Mouse (Mus musculus) kidney, embryonic 16.5 days (tissue): ENCODE results near the gene Spout1. TPM values are rescaled to one million over a fixed set of nuclear protein-coding genes. Genes with fewer than 3 reads are reported as not detected.

ENCODE experiments used
- ATAC-seq: fragments of 200-750 bp; cut with Nextera tagmentation; 2 replicates; pipeline ENCODE4 v1.8.0; 2017; ENCODE audit warnings: moderate TSS enrichment; ENCODE audit not compliant: low FRiP score, low TSS enrichment
- H3K27ac ChIP-seq: fragments of 300-500 bp; sonication (generic); 2 replicates; pipeline ENCODE4 v1.5.1; 2014; ENCODE audit warnings: low read length
- H3K27me3 ChIP-seq: fragments of 300-500 bp; sonication (generic); 2 replicates; pipeline ENCODE4 v1.6.1; 2014; ENCODE audit warnings: low read length, control low read depth, mixed read lengths; ENCODE audit not compliant: insufficient read depth
- H3K36me3 ChIP-seq: fragments of 300-500 bp; sonication (generic); 2 replicates; pipeline ENCODE4 v1.6.1; 2014; ENCODE audit warnings: low read length, control low read depth, mixed read lengths; ENCODE audit not compliant: insufficient read depth
- H3K4me1 ChIP-seq: fragments of 300-500 bp; sonication (generic); 2 replicates; pipeline ENCODE4 v1.6.1; 2014; ENCODE audit warnings: low read length, control low read depth, mixed read lengths; ENCODE audit not compliant: insufficient read depth
- H3K4me2 ChIP-seq: fragments of 300-500 bp; sonication (generic); replicated peaks from 2 replicates; pipeline ENCODE4 v1.6.1; 2014; ENCODE audit warnings: low read depth, low read length
- H3K4me3 ChIP-seq: fragments of 300-500 bp; sonication (generic); 2 replicates; pipeline ENCODE4 v1.5.1; 2014; ENCODE audit warnings: mild to moderate bottlenecking, low read length
- H3K9ac ChIP-seq: fragments of 300-500 bp; sonication (generic); replicated peaks from 2 replicates; pipeline ENCODE4 v1.6.1; 2014; ENCODE audit warnings: low read length
- H3K9me3 ChIP-seq: fragments of 300-500 bp; sonication (generic); 2 replicates; pipeline ENCODE4 v1.6.1; 2016; ENCODE audit warnings: low read length, control low read depth
- WGBS: fragments of 180-500 bp; shearing (Covaris S2); extraction: QIAGEN DNeasy Blood & Tissue Kit; methylation state at CpG from one replicate; pipeline ENCODE4 v1.1.7; 2014; 5-methylcytosine and 5-hydroxymethylcytosine counted together
- polyA plus RNA-seq: library from polyadenylated mRNA; unstranded; fragments of >200 nt; fragmentation: Nextera tagmentation; extraction: Ambion mirVana; gene quantifications from 2 replicates; pipeline ENCODE4 v1.2.1, GENCODE M21; 2015

Gene Spout1
- 83.5 and 93.2 TPM in 2 replicates for polyA plus RNA-seq

GRCm38 (mm10) chr2:30177700-30178675 lies at the start of gene Spout1:
Gene Spout1, minus strand, starts transcription at chr2:30178459.
- Histone ChIP-seq H3K36me3 (peaks cover 37% of the 10 kb centered on the region), H3K27me3 (no peaks in the 10 kb centered on the region), H3K9ac (peak within 1 kb of the TSS; percentile 88), H3K9me3 (peaks cover 5% of the 10 kb centered on the region; the same call in 1 of the 2 replicates), H3K27ac (peak within 1 kb of the TSS; percentile 53; the same call in 1 of the 2 replicates), H3K4me1 (peaks cover 10% of the 10 kb centered on the region), H3K4me2 (peak within 1 kb of the TSS; percentile 88), H3K4me3 (peak within 1 kb of the TSS; percentile 85)
- WGBS, result 2% methylated on average over 53 of the region's 54 CpGs
- ATAC-seq, result peak; percentile 96

GRCm38 (mm10) chr2:30216293-30216692 lies 38.0 kb upstream of the Spout1 start:
- no peak overlapping the region for H3K27ac ChIP-seq
- no peaks in the 10 kb centered on the region for H3K9me3 ChIP-seq
- no peak for ATAC-seq
- H3K4me1 ChIP-seq, result no peaks in the 10 kb centered on the region
- no peak overlapping the region for H3K4me2 ChIP-seq
- H3K36me3 ChIP-seq, result no peaks in the 10 kb centered on the region
- H3K9ac ChIP-seq, result no peak overlapping the region
- WGBS, result 93% methylated on average over 5 of the region's 5 CpGs
- no peak overlapping the region for H3K4me3 ChIP-seq
- H3K27me3 ChIP-seq, result no peaks in the 10 kb centered on the region

- Histone ChIP-seq H3K36me3 (no peaks in the 10 kb centered on the region), H3K27me3 (no peaks in the 10 kb centered on the region), H3K4me1 (no peaks in the 10 kb centered on the region), H3K9ac (no peak overlapping the region), H3K9me3 (no peaks in the 10 kb centered on the region), H3K4me3 (no peak overlapping the region), H3K4me2 (no peak overlapping the region), H3K27ac (no peak overlapping the region)
- 45% methylated on average over 6 of the region's 6 CpGs for WGBS
- no peak for ATAC-seq
These were observed 37.2 kb upstream of the Spout1 start for GRCm38 (mm10) chr2:30215493-30215892.

GRCm38 (mm10) chr2:30214745-30215144 lies 36.5 kb upstream of the Spout1 start:
- no peaks in the 10 kb centered on the region for H3K27me3 ChIP-seq
- WGBS, result 96% methylated on average over 3 of the region's 3 CpGs
- ATAC-seq, result no peak

DNA sequence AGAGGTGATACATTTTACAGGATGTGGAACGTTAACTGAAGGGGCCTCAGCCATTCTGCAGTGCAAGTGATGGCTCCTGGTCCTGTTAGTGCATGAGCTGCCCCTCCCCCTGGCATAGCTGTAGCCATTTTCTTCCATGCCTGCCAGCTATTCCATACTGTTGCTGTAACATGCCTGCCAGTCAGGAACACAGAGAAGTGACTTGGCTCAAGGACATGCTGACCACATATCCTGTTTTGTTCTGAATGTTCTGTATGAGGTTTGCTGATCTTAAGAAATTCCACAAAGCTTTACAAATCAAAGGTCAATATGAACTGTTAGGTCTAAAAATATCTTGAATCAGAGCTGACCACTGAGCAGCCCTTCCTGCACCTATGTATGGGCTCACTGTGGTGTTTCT lies 34.7 kb upstream of the Spout1 start:
- H3K4me3 ChIP-seq, result no peak overlapping the region
- no peaks in the 10 kb centered on the region for H3K4me1 ChIP-seq
- H3K9ac ChIP-seq, result no peak overlapping the region
- H3K9me3 ChIP-seq, result no peaks in the 10 kb centered on the region
- H3K4me2 ChIP-seq, result no peak overlapping the region
- 78% methylated on average over 1 of the region's 1 CpGs for WGBS
- H3K27me3 ChIP-seq, result no peaks in the 10 kb centered on the region
- no peak for ATAC-seq
- no peak overlapping the region for H3K27ac ChIP-seq
- no peaks in the 10 kb centered on the region for H3K36me3 ChIP-seq

More at GRCm38 (mm10) chr2:30214745-30215144, 36.5 kb upstream of the Spout1 start:
- Histone ChIP-seq H3K36me3 (no peaks in the 10 kb centered on the region), H3K9ac (no peak overlapping the region), H3K9me3 (no peaks in the 10 kb centered on the region), H3K4me2 (no peak overlapping the region), H3K4me3 (no peak overlapping the region), H3K27ac (no peak overlapping the region), H3K4me1 (no peaks in the 10 kb centered on the region)

- H3K36me3 ChIP-seq, result no peaks in the 10 kb centered on the region
- H3K9ac ChIP-seq, result no peak overlapping the region
- H3K4me1 ChIP-seq, result no peaks in the 10 kb centered on the region
- H3K27me3 ChIP-seq, result no peaks in the 10 kb centered on the region
- WGBS, result 75% methylated on average over 4 of the region's 4 CpGs
- no peak for ATAC-seq
- no peaks in the 10 kb centered on the region for H3K9me3 ChIP-seq
- H3K27ac ChIP-seq, result no peak overlapping the region
- H3K4me3 ChIP-seq, result no peak overlapping the region
- no peak overlapping the region for H3K4me2 ChIP-seq
These were observed 33.9 kb upstream of the Spout1 start for GRCm38 (mm10) chr2:30212169-30212545.

DNA sequence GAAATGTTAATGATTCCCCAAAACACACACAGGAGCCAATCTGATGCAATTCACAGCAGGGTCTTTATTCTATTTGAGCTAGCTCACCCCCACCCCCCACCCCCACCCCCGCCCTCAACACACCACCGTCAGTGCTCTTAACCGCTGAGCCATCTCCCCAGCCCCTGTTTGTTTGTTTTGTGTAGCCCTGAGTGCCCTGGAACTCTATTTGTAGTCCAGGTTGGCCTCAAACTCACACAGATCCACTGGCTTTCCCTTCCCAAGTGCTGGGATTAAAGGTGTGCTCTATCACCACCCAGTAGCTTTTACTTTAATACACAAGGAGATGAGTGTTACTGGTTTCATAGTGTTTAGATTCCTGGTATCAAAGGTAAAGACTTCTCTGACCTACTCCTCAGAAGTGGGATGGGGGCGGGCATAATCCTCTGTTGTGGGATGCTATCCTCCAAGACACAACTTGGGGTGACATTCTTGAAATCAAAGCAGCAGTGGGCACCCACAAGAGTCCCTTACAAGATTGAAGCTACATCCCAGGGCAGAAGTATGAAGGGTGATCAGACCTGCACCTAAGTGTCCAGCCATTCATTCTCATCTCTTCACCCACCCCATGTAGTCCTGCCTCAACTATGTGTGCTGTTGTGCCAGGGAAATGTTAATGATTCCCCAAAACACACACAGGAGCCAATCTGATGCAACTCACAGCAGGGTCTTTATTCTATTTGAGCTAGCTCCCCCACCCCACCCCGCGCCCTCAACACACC lies 33.3 kb upstream of the Spout1 start:
- H3K27ac ChIP-seq, result no peak overlapping the region
- no peak overlapping the region for H3K9ac ChIP-seq
- no peak overlapping the region for H3K4me2 ChIP-seq
- H3K27me3 ChIP-seq, result no peaks in the 10 kb centered on the region
- ATAC-seq, result no peak
- H3K9me3 ChIP-seq, result no peaks in the 10 kb centered on the region
- 66% methylated on average over 6 of the region's 6 CpGs for WGBS
- no peak overlapping the region for H3K4me3 ChIP-seq
- H3K36me3 ChIP-seq, result no peaks in the 10 kb centered on the region
- peaks cover 2% of the 10 kb centered on the region; the same call in 1 of the 2 replicates for H3K4me1 ChIP-seq

GRCm38 (mm10) chr2:30207886-30208285 lies 29.6 kb upstream of the Spout1 start:
- Histone ChIP-seq H3K27ac (no peak overlapping the region), H3K4me2 (no peak overlapping the region), H3K4me1 (peaks cover 14% of the 10 kb centered on the region), H3K9ac (no peak overlapping the region), H3K4me3 (no peak overlapping the region), H3K27me3 (no peaks in the 10 kb centered on the region), H3K9me3 (no peaks in the 10 kb centered on the region), H3K36me3 (no peaks in the 10 kb centered on the region)
- no peak for ATAC-seq
- WGBS, result 68% methylated on average over 5 of the region's 5 CpGs

DNA sequence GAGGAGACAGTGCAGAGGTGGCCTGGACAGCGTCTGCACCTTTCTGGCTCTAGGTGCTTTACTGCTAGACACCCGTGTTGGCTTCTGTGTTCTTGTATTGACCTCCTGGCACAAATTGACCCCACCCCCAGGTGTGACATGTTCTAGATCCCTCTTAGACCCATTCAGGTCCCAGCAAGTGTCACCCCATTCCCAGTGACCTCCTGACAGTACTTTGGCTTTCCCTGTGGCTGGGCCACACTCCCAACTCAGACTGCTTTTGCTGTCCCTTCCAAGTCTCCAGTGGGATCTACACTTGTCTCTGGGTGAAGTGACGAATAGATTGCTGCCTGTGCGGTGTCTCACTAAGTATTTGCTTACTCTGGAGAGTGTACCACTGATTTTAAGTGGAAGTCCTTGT lies 29.1 kb upstream of the Spout1 start:
- no peaks in the 10 kb centered on the region for H3K9me3 ChIP-seq
- no peaks in the 10 kb centered on the region for H3K27me3 ChIP-seq
- H3K36me3 ChIP-seq, result no peaks in the 10 kb centered on the region
- no peak overlapping the region for H3K4me2 ChIP-seq
- 85% methylated on average over 4 of the region's 4 CpGs for WGBS
- H3K4me1 ChIP-seq, result peaks cover 14% of the 10 kb centered on the region
- ATAC-seq, result no peak
- H3K4me3 ChIP-seq, result no peak overlapping the region
- no peak overlapping the region for H3K27ac ChIP-seq
- H3K9ac ChIP-seq, result no peak overlapping the region; the same call in 1 of the 2 replicates
